Mouse (Mus musculus): Measurements from ENCODE around the gene Fbxo22. TPM values are rescaled to one million over a fixed set of nuclear protein-coding genes. Genes with fewer than 3 reads are reported as not detected.

Gene Fbxo22
- polyA plus RNA-seq (2015; fragmentation: Nextera tagmentation; extraction: Ambion mirVana) = 79.9 and 80.1 TPM in 2 replicates

DNA sequence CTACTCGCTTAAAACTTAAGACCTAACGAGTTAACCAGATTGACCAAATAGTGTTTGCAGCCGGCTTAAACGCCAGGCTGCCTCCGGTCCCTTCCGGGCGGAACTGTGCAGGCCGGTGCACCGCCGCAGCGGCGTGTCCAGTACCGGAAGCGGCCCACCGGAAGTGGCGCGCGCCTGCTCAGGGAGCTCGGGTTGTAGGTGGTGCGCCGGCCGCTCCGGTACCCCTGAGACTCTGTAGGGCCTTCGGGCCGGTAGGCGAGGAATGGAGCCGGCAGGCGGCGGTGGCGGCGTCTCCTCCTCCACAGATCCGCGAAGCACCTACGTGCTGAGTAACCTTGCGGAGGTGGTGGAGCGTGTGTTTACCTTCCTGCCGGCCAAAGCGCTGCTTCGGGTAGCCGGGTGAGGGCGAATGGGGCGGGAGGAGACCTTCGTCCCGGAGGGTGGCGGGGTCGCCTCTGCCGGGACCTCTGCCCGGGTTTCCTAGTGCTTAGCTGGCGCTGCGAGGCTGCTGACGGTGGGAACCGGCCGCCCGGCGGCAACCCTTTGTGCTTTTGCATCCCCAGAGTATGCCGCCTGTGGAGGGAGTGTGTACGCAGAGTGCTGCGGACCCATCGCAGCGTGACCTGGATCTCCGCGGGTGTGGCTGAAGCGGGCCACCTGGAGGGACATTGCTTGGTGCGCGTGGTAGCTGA lies at the start of gene Fbxo22:
TSS of gene Fbxo22 (plus strand) at position 136 of the 692 bp plus-strand sequence.
- under 1% methylated on average over 65 of the region's 65 CpGs for WGBS
- H3K4me1 ChIP-seq (replicated peaks) = peaks cover 35% of the 10 kb centered on the region
- peak within 1 kb of the TSS; percentile 92 for H3K9ac ChIP-seq
- H3K27ac ChIP-seq (replicated peaks) = peak within 1 kb of the TSS; percentile 93
- peaks cover 18% of the 10 kb centered on the region for H3K36me3 ChIP-seq
- no peaks in the 10 kb centered on the region for H3K9me3 ChIP-seq
- H3K27me3 ChIP-seq = no peaks in the 10 kb centered on the region
- H3K4me3 ChIP-seq = peak within 1 kb of the TSS; percentile 92
- ATAC-seq (ENCODE audit: low read depth) = peak; percentile 100
- peak within 1 kb of the TSS; percentile 84 for H3K4me2 ChIP-seq

DNA sequence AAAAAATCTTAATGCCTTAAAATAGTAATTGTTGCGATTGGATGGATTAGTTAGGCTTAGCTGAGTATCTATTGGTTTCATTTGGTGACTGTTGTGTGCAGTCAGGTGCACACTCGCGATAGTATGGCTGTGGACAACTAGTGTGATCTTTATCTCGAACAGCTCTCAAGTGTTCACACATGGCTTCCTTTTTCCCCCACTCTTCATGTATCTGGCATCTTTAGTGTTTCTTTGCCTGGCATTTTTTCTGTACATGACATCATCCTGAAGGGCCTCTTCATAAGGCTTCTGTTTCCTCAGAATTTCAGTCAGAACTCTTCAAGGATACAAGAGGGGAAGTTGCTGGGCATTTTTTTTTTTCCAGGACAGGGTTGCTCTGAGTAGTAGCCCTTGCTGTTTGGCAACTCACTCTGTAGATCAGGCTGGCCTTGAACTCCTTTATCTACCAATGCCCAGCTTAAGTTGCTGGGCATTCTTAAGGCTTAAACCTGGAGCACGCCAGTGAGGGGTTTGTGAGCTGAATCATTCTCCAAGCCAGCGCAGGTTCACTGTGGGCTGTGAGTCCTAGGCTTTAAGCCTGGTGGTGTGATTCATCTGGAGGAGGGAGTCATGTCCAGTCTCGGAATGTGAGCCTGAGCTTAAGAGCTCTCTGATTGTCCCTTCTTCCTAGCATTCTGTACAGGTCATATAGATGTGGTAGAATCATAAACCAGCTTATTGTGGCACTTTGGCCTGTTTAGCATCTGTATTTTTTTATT lies 37.9 kb upstream of the Fbxo22 start:
- 94% methylated on average over 7 of the region's 7 CpGs for WGBS
- Histone ChIP-seq H3K27ac (replicated peaks) (no peak overlapping the region), H3K36me3 (peaks cover 16% of the 10 kb centered on the region; the same call in 1 of the 2 replicates), H3K27me3 (no peaks in the 10 kb centered on the region), H3K4me3 (no peak overlapping the region), H3K4me1 (replicated peaks) (no peaks in the 10 kb centered on the region), H3K4me2 (no peak overlapping the region), H3K9ac (no peak overlapping the region), H3K9me3 (no peaks in the 10 kb centered on the region)
- ATAC-seq (ENCODE audit: low read depth) = no peak

DNA sequence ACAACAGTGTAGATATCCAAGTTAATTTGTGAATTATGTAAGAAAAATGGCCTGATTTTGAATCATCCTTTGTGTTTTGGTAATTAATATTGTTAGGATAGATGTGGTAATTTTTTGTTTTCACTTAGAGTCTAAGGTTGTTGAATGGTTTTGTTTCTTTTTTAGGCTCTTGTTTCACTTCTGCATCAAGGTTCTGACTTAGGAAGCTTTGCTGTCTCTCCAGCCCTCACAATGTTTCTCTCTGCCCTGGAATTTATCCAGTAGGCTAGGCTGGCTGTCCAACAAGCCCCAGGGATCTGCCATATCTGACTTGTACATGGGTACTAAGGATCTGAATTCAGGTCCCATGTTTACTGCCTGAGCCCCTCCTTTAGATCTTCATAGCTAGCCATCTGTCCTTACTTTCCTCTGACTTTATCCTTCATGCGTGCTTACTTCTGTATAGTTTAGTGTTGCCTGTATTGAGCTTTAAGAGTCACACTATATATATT lies 36.5 kb upstream of the Fbxo22 start:
- no peak overlapping the region for H3K4me3 ChIP-seq
- no peaks in the 10 kb centered on the region for H3K4me1 ChIP-seq (replicated peaks)
- H3K4me2 ChIP-seq = no peak overlapping the region
- H3K9me3 ChIP-seq = no peaks in the 10 kb centered on the region
- 95% methylated on average over 1 of the region's 1 CpGs for WGBS
- H3K9ac ChIP-seq = no peak overlapping the region
- H3K27me3 ChIP-seq = no peaks in the 10 kb centered on the region
- no peak overlapping the region for H3K27ac ChIP-seq (replicated peaks)
- peaks cover 16% of the 10 kb centered on the region; the same call in 1 of the 2 replicates for H3K36me3 ChIP-seq
- no peak for ATAC-seq (ENCODE audit: low read depth)

GRCm38 (mm10) chr9:55174235-55174634 lies 34.5 kb upstream of the Fbxo22 start:
- 91% methylated on average over 2 of the region's 2 CpGs for WGBS
- H3K9ac ChIP-seq = no peak overlapping the region

GRCm38 (mm10) chr9:55195876-55196275 lies 12.8 kb upstream of the Fbxo22 start:
- no peak overlapping the region for H3K9ac ChIP-seq
- no peak overlapping the region for H3K4me2 ChIP-seq
- ATAC-seq (ENCODE audit: low read depth) = no peak
- 95% methylated on average over 3 of the region's 3 CpGs for WGBS
- H3K27ac ChIP-seq (replicated peaks) = no peak overlapping the region
- peaks cover 30% of the 10 kb centered on the region for H3K36me3 ChIP-seq
- no peaks in the 10 kb centered on the region for H3K27me3 ChIP-seq
- no peaks in the 10 kb centered on the region for H3K9me3 ChIP-seq
- no peaks in the 10 kb centered on the region for H3K4me1 ChIP-seq (replicated peaks)
- H3K4me3 ChIP-seq = no peak overlapping the region

More at GRCm38 (mm10) chr9:55174235-55174634, 34.5 kb upstream of the Fbxo22 start:
- no peak overlapping the region for H3K27ac ChIP-seq (replicated peaks)
- no peak overlapping the region for H3K4me2 ChIP-seq
- no peaks in the 10 kb centered on the region for H3K9me3 ChIP-seq
- no peaks in the 10 kb centered on the region for H3K27me3 ChIP-seq
- H3K4me1 ChIP-seq (replicated peaks) = no peaks in the 10 kb centered on the region
- no peak overlapping the region for H3K4me3 ChIP-seq
- peaks cover 14% of the 10 kb centered on the region; the same call in 1 of the 2 replicates for H3K36me3 ChIP-seq
- no peak for ATAC-seq (ENCODE audit: low read depth)

DNA sequence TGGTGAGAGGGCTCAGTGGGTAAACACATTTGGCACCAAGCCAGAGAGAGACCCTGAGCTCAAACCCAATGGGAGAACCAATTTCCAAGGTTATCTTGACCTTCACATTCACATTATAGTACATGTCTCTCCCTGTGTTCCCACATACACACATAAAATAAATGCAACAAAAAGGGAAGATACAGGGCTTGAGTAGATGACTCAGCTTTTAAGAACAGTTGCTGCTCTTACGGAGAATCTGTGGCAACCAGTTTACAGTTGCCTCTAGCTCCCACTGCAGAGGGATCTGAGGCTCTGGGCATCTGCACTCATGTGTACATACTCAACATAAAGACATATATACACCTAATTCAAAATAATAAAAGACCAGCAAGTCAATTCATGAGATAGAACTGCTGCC lies 10.5 kb upstream of the Fbxo22 start:
- Histone ChIP-seq H3K27me3 (no peaks in the 10 kb centered on the region), H3K36me3 (peaks cover 32% of the 10 kb centered on the region), H3K4me3 (no peak overlapping the region), H3K4me2 (no peak overlapping the region), H3K4me1 (replicated peaks) (no peaks in the 10 kb centered on the region), H3K27ac (replicated peaks) (no peak overlapping the region), H3K9me3 (no peaks in the 10 kb centered on the region), H3K9ac (no peak overlapping the region)
- WGBS = 100% methylated on average over 1 of the region's 1 CpGs
- no peak for ATAC-seq (ENCODE audit: low read depth)

GRCm38 (mm10) chr9:55199348-55199747 lies 9.4 kb upstream of the Fbxo22 start:
- no peak overlapping the region for H3K27ac ChIP-seq (replicated peaks)
- H3K9ac ChIP-seq = no peak overlapping the region
- no peak overlapping the region for H3K4me3 ChIP-seq
- 63% methylated on average over 2 of the region's 2 CpGs for WGBS
- no peaks in the 10 kb centered on the region for H3K4me1 ChIP-seq (replicated peaks)
- peaks cover 33% of the 10 kb centered on the region for H3K36me3 ChIP-seq
- H3K4me2 ChIP-seq = no peak overlapping the region
- no peaks in the 10 kb centered on the region for H3K9me3 ChIP-seq
- H3K27me3 ChIP-seq = no peaks in the 10 kb centered on the region
- no peak for ATAC-seq (ENCODE audit: low read depth)

- Histone ChIP-seq H3K9me3 (no peaks in the 10 kb centered on the region), H3K4me2 (peak overlapping the region; percentile 84), H3K36me3 (peaks cover 16% of the 10 kb centered on the region), H3K27ac (replicated peaks) (peak overlapping the region; percentile 93), H3K9ac (peak overlapping the region; percentile 92), H3K4me1 (replicated peaks) (peaks cover 35% of the 10 kb centered on the region), H3K4me3 (peak overlapping the region; percentile 92), H3K27me3 (no peaks in the 10 kb centered on the region)
- ATAC-seq (ENCODE audit: low read depth) = peak; percentile 48; the same call in 1 of the 2 replicates
- 0% methylated on average over 2 of the region's 2 CpGs for WGBS
These were observed 301 bp upstream of the Fbxo22 start for GRCm38 (mm10) chr9:55208458-55208789.

DNA sequence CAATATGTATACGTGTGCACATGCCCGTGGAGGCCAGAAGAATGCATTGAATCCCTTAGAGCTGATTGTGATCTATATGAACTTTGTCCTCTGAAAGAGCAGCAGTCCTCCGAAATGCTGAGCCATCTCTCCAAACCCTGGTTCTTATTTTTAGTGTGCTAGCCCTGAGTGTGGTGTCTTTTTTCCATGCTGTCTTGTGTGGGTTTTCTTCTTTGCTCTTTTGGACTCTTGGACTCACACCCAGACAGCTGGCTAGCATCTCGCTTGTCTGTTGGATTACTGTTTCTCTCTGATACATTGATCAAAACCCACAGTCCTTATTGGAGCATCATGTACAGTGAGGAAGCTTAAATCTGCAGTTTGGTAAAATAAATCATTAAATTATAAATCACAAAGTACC lies 2.9 kb downstream of the Fbxo22 start:
- Histone ChIP-seq H3K27me3 (no peaks in the 10 kb centered on the region), H3K27ac (replicated peaks) (no peak overlapping the region), H3K9ac (no peak overlapping the region), H3K4me2 (0 out of 2 replicates have a peak overlapping the region, but pooled peaks have one; percentile 5), H3K4me1 (replicated peaks) (peaks cover 35% of the 10 kb centered on the region), H3K36me3 (peaks cover 33% of the 10 kb centered on the region), H3K4me3 (no peak overlapping the region), H3K9me3 (no peaks in the 10 kb centered on the region)
- 89% methylated on average over 4 of the region's 4 CpGs for WGBS
- no peak for ATAC-seq (ENCODE audit: low read depth)

GRCm38 (mm10) chr9:55213396-55213795 lies 4.7 kb downstream of the Fbxo22 start:
- Histone ChIP-seq H3K4me2 (no peak overlapping the region), H3K4me1 (replicated peaks) (peaks cover 28% of the 10 kb centered on the region), H3K27ac (replicated peaks) (no peak overlapping the region), H3K9ac (no peak overlapping the region), H3K4me3 (no peak overlapping the region), H3K9me3 (no peaks in the 10 kb centered on the region), H3K27me3 (no peaks in the 10 kb centered on the region), H3K36me3 (peaks cover 50% of the 10 kb centered on the region)
- no peak for ATAC-seq (ENCODE audit: low read depth)
- WGBS = 94% methylated on average over 1 of the region's 1 CpGs

DNA sequence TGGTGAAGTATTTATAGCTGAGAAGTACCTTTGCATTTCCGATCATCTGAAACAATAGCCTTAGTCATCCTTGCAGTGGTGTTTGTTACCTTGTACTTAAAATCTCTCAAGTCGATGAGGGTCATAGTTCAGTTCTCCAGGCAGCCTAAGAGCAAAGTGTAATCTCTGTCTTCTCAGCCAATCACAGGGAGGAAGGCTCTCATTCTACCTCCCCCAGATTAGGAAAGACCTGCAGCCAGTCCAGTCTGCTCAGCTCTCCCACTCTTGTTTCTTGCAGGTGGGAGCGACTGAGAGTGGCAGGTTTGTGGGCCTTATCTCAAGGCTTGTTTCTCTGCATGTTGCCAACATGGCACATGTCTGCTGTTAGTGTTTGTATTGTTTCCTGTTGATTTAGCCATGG lies 6.3 kb downstream of the Fbxo22 start:
- WGBS = 87% methylated on average over 3 of the region's 3 CpGs
- Histone ChIP-seq H3K27me3 (no peaks in the 10 kb centered on the region), H3K27ac (replicated peaks) (no peak overlapping the region), H3K4me3 (no peak overlapping the region), H3K36me3 (peaks cover 67% of the 10 kb centered on the region), H3K9ac (0 out of 2 replicates have a peak overlapping the region, but pooled peaks have one; percentile 3), H3K9me3 (no peaks in the 10 kb centered on the region), H3K4me1 (replicated peaks) (peaks cover 18% of the 10 kb centered on the region), H3K4me2 (no peak overlapping the region)
- no peak for ATAC-seq (ENCODE audit: low read depth)

DNA sequence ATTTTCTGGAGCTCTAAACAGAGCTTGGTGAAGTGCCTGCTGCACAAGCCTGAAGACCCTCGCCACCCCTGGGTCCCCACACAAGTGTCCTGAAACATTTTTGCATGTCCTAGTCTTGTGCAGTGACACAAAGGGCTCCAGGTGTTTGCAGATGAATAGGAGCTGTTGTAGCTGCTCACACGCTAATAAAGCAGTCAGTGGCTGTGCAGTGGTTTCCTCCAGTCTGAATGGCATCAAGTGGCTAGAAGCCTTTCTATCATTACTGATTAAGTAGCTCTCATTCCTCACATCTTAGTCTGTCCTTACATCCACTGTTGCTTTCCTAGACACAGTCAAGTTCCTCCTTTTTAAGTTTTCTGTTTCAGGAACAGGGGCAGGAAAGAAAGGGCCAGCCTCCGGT lies 6.9 kb downstream of the Fbxo22 start:
- Histone ChIP-seq H3K9me3 (no peaks in the 10 kb centered on the region), H3K27me3 (no peaks in the 10 kb centered on the region), H3K4me1 (replicated peaks) (peaks cover 12% of the 10 kb centered on the region), H3K4me2 (no peak overlapping the region), H3K27ac (replicated peaks) (no peak overlapping the region), H3K36me3 (peaks cover 72% of the 10 kb centered on the region), H3K9ac (0 out of 2 replicates have a peak overlapping the region, but pooled peaks have one; percentile 3), H3K4me3 (no peak overlapping the region)
- ATAC-seq (ENCODE audit: low read depth) = no peak
- 75% methylated on average over 3 of the region's 3 CpGs for WGBS
